Mouse (Mus musculus) thymus, postnatal 14 days (tissue): Measurements from ENCODE around the gene CT030661.1.
"Not testable (repeated sequence)": the region's sequence is repeated elsewhere in the genome, so short reads cannot be mapped to it uniquely, and the experiment has no call there.

ENCODE experiments used
- DNase-seq: peaks from one replicate; pipeline ENCODE4 v3.0.0; 2021

The CT030661.1 gene

DNA sequence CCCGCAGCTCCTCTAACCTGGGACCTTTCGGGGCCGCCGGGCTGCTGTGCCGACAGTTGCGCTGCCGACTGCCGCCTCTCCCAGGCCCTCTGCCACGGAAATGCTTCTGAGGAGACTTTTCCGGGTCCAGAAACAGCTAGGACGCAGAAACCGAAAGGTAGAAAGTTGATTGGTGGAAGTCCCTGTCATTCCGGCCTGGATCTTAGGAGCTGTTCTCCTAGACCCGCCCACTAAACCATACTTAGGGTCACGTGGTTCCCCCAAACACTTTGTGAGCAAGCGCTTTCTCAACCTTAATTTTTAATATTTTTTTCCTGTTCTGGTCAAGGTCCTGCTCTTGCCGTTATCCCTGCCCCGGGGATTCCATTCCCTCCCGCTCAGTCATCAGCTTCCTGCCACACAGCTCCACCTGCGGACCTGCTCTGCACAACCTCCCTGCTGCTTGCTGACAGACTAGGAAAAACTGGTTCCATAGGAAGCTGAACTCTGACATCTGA lies at the start of gene CT030661.1:
Gene CT030661.1 (minus strand): TSS at position 108 of the 497 bp plus-strand sequence.
- peak; percentile 87 for DNase-seq

DNA sequence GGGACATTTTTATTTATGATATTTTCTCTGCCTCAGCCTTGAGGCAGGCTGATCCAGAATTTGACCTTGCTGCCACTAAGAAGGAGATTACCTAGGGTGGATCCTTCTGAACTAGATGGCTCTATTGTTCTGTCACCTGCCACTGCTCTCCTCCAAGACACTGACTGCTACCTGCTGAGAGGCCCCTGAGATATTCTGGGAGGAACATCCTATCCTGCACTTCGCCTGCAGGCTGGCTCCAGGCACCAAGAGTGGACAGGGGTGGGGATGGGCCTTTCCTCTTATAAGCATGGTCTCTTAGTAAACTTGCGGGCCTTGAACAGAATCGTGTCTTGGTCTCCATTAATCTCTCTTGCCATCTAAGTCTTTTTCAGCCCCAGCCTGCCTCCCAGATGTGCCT lies 49.3 kb upstream of the CT030661.1 start:
- no peak for DNase-seq

DNA sequence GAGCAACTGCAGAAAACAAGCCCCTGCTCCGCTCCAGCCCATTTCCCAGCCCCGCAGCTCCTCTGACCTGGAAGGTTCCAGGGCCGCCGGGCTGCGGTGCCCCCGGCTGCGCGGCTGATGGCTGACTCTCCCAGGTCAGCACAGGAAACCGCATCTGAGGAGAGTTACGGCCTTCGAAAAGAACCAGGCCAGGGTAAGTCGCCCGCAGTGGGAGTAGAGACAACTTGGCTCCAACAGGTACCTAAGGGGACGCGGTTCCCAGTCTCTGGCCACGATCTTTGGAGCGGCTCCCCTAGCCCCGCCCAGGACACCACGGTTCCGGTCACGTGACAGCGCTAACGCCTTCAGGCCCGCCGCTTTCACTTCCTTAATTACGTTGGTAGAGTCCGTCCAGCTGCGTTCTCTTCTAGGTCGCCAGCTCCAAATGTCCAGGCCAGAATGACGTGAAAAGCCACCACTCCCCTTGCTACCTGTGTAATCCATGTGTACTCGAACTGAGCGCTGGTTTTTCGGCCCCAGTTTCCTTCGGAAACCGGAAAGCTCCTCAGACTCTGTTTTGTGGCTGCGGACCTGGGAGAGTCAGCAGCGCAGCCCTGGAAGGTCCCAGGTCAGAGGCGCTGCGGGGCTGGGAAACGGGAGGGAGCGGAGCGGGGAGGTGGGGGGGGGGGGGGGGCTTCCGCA lies 46.6 kb upstream of the CT030661.1 start, which contains the start of the genes Zfp944 and Zfp758:
Gene Zfp944 (minus strand): TSS at position 300 of the 681 bp plus-strand sequence.
Gene Zfp758 (plus strand): TSS at position 353 of the 681 bp plus-strand sequence.
- DNase-seq: peak; percentile 44

DNA sequence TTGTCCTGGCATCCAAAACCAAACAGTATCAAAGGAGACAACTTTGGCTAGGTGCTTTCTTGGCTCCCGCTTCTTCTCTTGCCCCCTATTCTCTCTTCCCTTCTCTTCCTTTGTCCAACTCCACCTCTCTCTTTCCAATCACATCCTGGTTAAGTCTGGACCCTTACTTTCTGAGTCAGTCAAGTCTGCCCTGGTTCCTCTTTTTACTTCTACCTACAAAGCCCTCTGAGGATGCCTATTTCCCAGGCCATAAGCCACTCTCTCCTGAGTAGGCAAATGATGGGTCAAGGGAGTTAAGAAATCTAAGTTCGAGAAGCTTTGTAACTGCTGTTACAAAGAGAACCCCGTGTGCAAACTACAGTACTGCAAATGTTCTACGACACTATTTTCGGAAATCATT lies 45.9 kb upstream of the CT030661.1 start:
- no peak for DNase-seq

DNA sequence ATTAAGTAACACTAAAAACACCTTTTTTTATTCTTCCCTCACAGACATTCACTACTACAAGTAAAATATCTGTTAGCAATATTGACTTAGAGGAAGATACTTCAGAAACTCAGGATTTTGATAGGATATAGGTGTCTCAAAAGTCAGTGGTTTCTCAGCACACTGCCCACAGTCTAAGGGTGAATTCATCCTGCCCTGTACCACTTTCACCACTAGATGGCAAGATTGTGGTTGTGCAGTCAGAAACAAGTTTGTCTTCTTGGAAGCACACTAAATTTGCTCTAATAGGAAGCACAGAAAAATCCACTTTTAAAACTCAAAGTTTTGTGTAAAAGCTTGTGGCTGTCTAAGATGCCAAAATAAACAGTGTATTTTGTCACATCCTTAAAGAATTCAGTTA lies 38.2 kb upstream of the CT030661.1 start:
- peak; percentile 48 for DNase-seq

DNA sequence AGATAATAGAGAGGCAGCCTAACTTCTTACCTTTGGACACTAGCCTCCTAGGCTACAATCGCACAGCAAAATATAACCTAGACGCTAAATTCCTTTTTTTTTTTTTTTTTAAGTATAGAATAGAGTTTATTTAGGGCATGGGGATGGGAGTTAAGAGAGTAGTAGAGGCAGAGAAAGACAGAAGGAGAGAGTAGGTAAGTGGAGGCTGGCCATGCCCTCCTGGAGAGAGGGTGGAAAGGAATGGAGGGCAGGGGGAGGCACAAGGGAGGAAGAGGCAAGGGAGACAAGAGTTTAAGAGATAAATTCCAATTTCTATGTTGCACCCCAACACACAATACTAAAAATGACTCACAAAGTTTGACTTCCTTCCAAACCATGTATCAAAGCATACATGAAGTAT lies 610 bp upstream of the CT030661.1 start:
- not testable (repeated sequence) for DNase-seq

DNA sequence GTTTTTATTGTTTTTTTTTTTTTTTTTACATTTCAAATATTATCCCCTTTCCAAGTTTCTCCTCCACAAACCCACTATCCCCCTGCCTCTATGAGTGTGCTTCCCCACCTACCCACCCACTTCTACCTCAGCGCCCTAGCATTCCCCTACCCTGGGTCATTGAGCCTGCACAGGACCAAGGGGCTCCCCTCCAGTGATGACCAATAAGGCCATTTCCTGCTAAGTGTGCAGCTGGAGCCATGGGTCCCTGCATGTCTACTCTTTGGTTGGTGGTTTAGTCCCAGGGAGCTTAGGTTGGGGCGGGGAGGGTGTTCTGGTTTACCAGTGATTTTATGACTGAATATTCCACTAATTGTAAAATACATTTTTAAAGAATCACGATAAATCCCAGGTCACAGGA lies 418 bp downstream of the CT030661.1 start:
- peak; percentile 15 for DNase-seq
